Mouse (Mus musculus): ENCODE results near the gene Tssk6. TPM values are rescaled to one million over a fixed set of nuclear protein-coding genes. Genes with fewer than 3 reads are reported as not detected.
A peak's percentile ranks its signal among the peaks of the same experiment; 100 is the strongest.

Gene Tssk6
- 0.95 to 1.6 TPM (median 1.1 TPM) in 3 replicates for total RNA-seq (2017)

GRCm38 (mm10) chr8:69902163-69903062 is at the start of gene Tssk6, which contains the start of the genes Ndufa13 and Yjefn3:
Gene Tssk6, plus strand, starts transcription at chr8:69902184.
Gene Ndufa13, minus strand, starts transcription at chr8:69902558.
Gene Yjefn3, minus strand, starts transcription at chr8:69902712.
- peak; percentile 15 for ATAC-seq (replicated peaks; ENCODE audit: insufficient number of reproducible peaks, low FRiP score, low TSS enrichment, poor library complexity, severe bottlenecking)

- ATAC-seq (replicated peaks; ENCODE audit: insufficient number of reproducible peaks, low FRiP score, low TSS enrichment, poor library complexity, severe bottlenecking), result no peak
Observed at GRCm38 (mm10) chr8:69853869-69854268, 48.1 kb upstream of the Tssk6 start.

GRCm38 (mm10) chr8:69860807-69861206 is 41.2 kb upstream of the Tssk6 start:
- no peak for ATAC-seq (replicated peaks; ENCODE audit: insufficient number of reproducible peaks, low FRiP score, low TSS enrichment, poor library complexity, severe bottlenecking)

- ATAC-seq (replicated peaks; ENCODE audit: insufficient number of reproducible peaks, low FRiP score, low TSS enrichment, poor library complexity, severe bottlenecking), result no peak; the same call in 1 of the 2 replicates
Observed at GRCm38 (mm10) chr8:69861251-69861650, 40.7 kb upstream of the Tssk6 start.

GRCm38 (mm10) chr8:69863387-69864020 is 38.5 kb upstream of the Tssk6 start:
- no peak for ATAC-seq (replicated peaks; ENCODE audit: insufficient number of reproducible peaks, low FRiP score, low TSS enrichment, poor library complexity, severe bottlenecking)

DNA sequence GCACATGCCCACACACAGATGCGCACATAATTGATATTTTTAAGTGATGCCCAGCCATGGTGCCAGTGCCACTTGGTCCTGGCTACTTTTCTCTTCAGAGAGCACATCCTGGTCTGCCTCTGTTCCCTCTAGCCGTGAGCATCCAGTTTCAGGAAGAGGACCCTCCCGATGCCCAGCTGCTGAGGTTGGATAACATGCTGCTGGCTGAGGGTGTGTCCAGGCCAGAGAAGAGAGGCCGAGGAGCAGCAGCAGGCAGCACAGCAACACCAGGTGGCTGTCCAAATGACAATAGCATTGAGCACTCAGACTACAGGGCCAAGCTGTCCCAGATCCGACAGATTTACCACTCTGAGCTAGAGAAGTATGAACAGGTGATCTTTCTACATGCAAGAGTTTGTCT is 37.8 kb upstream of the Tssk6 start:
- no peak for ATAC-seq (replicated peaks; ENCODE audit: insufficient number of reproducible peaks, low FRiP score, low TSS enrichment, poor library complexity, severe bottlenecking)

- no peak for ATAC-seq (replicated peaks; ENCODE audit: insufficient number of reproducible peaks, low FRiP score, low TSS enrichment, poor library complexity, severe bottlenecking)
Observed at GRCm38 (mm10) chr8:69867696-69868326, 34.2 kb upstream of the Tssk6 start.

GRCm38 (mm10) chr8:69870003-69870765 is 31.8 kb upstream of the Tssk6 start:
- ATAC-seq (replicated peaks; ENCODE audit: insufficient number of reproducible peaks, low FRiP score, low TSS enrichment, poor library complexity, severe bottlenecking), result no peak

DNA sequence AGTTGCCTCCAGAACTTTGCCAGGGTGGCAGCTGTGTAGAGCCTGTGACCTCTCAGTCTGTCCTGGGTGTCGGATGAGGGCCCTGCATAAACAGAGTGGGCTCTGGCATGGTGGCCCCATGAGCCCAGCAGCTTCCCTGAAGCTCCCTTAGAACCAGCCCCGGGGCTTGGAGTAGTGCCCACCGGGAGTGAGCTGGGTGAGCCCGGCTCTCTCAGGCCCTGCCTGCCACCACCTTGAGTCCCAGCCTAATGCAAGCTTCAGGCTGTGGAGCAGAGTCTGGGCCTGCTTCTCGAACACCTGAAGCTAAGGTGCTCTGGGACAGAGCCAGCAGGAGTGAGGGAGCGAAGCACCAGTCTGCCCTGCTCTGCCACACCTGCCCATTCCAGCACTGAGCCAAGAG is 31.1 kb upstream of the Tssk6 start:
- no peak for ATAC-seq (replicated peaks; ENCODE audit: insufficient number of reproducible peaks, low FRiP score, low TSS enrichment, poor library complexity, severe bottlenecking)

GRCm38 (mm10) chr8:69874155-69874554 is 27.8 kb upstream of the Tssk6 start:
- no peak for ATAC-seq (replicated peaks; ENCODE audit: insufficient number of reproducible peaks, low FRiP score, low TSS enrichment, poor library complexity, severe bottlenecking)

GRCm38 (mm10) chr8:69874654-69875053 is 27.3 kb upstream of the Tssk6 start:
- no peak for ATAC-seq (replicated peaks; ENCODE audit: insufficient number of reproducible peaks, low FRiP score, low TSS enrichment, poor library complexity, severe bottlenecking)

DNA sequence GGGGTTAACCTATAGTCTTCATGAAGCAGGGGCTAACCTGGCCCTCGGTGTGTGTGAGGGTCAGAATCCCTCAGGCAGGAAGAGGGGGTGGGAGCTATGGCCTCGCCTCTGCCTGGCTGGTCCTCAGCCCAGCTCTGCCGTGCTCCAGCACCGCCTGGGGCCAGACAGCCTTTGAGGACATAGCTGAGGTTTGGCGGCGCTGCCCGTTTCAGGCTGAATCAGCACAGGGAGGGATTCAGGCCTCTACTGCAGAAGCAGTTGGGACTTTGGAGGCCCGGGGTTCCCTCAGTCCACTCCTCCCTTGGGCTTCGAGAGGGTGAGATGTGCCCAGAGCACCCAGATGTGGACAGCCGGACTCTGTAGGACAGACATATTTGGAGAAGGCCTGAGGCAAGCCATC is 25.9 kb upstream of the Tssk6 start:
- no peak for ATAC-seq (replicated peaks; ENCODE audit: insufficient number of reproducible peaks, low FRiP score, low TSS enrichment, poor library complexity, severe bottlenecking)

DNA sequence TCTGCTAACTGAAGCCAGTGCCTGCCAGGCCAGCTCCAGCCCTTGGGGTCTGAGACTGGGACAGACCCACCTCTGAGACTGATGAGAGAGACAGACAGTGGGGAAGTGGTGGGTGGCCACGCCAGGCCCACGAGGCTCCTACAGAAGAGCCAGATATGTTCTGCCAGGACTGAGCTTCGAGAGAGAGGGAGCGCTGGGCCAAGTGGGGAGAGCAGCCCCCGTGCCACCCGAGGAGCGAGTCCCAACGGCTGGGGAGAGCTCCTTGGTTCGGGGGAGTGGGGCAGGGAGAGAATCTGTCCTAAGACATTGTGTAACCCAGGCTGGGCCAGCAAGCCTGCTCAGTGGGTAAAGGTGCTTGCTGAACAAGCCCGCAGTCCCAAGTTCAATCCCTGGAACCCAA is 25.0 kb upstream of the Tssk6 start:
- ATAC-seq (replicated peaks; ENCODE audit: insufficient number of reproducible peaks, low FRiP score, low TSS enrichment, poor library complexity, severe bottlenecking), result no peak

DNA sequence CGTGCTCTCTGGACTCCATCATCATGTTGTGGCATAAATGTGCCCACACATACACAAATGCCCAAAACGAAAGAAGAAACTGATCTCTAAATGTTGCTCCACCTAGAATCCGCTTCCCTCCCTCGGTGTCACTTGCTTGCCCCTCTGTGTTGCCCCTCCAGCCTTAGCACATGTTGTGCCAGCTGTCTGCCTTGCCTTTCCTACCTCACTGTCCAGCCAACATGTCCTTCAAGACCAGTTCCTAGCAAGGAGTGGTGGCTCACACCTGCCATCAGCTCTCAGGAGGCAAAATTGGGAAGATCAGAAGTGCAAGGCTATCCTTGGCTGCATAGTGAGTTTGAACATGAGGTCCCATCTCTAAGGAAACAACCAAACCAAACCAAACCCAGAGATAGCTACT is 24.6 kb upstream of the Tssk6 start:
- ATAC-seq (replicated peaks; ENCODE audit: insufficient number of reproducible peaks, low FRiP score, low TSS enrichment, poor library complexity, severe bottlenecking), result no peak

DNA sequence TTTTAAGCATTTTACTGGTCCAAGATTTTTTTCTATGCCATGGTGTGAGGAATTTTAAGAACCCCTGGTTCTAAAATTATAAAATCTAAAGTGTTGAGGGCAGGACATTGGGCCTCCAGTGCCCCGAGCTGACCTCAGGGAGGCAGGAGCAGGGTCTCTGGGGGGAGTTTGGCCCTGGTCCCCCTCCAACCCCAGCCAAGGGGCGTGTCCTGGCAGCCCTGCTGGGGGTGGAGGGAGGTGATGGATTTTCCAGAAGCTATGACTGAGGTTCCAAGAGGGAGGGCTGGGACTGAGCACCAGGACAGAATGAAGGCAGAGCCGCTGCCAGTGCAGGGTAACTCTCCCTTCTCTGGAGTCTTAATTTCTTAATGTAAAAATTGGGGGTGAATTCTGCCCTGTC is 24.0 kb upstream of the Tssk6 start:
- no peak for ATAC-seq (replicated peaks; ENCODE audit: insufficient number of reproducible peaks, low FRiP score, low TSS enrichment, poor library complexity, severe bottlenecking)

DNA sequence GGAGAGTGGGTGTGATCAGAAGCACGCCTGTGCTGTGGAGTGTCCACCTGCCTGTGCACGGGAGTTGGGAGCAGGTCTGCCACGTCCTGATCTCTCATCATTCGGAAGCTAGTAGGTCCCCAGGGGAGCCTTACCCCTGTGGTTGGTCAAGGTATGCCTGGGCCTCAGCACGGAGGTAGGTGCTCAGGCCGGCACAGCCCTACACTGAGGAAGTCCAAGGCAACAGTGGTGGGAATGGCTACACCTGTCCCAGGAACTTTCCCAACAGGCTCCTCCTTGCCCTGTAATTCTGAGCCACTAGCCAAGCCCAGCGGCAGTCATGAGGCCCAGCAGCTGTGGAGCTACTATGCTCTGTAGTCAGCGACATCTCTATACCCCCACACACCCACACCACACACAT is 22.3 kb upstream of the Tssk6 start:
- ATAC-seq (replicated peaks; ENCODE audit: insufficient number of reproducible peaks, low FRiP score, low TSS enrichment, poor library complexity, severe bottlenecking), result no peak

- ATAC-seq (replicated peaks; ENCODE audit: insufficient number of reproducible peaks, low FRiP score, low TSS enrichment, poor library complexity, severe bottlenecking), result no peak
Observed at GRCm38 (mm10) chr8:69880841-69881240, 21.1 kb upstream of the Tssk6 start.

GRCm38 (mm10) chr8:69881261-69881865 is 20.6 kb upstream of the Tssk6 start:
- no peak for ATAC-seq (replicated peaks; ENCODE audit: insufficient number of reproducible peaks, low FRiP score, low TSS enrichment, poor library complexity, severe bottlenecking)

All from monocyte, adult 5-6 weeks (primary cell).